Mouse (Mus musculus) embryonic facial prominence, embryonic 13.5 days (tissue): Measurements from ENCODE around the gene Snai3. TPM values are rescaled to one million over a fixed set of nuclear protein-coding genes. Genes with fewer than 3 reads are reported as not detected.

Source experiments
- microRNA-seq: library from miRNA; unstranded; fragments of <30 nt; microRNA quantifications from one replicate; pipeline ENCODE4, GENCODE M21; 2016
- polyA plus RNA-seq: library from polyadenylated mRNA; unstranded; fragments of >200 nt; fragmentation: Nextera tagmentation; extraction: Ambion mirVana; gene quantifications from 2 replicates; pipeline ENCODE4 v1.2.1, GENCODE M21; 2015

Snai3 gene
- polyA plus RNA-seq, 1 experiment from 2014 or later: 1.2 TPM

Small RNA genes lying within 50 kb of the gene (microRNA-seq; reads per million reads assigned to microRNA genes)
- gene Gm24366: not detected

Other genes starting within 250 kb of the Snai3 start
- 1.7 and 1.8 TPM in 2 replicates for gene Zfpm1, start 178.6 kb downstream of the Snai3 start, polyA plus RNA-seq
- gene Trhr2, start 100.0 kb downstream of the Snai3 start, polyA plus RNA-seq: 0.26 and 0.66 TPM in 2 replicates
- 54.8 and 59.1 TPM in 2 replicates for gene Zc3h18, start 84.1 kb downstream of the Snai3 start, polyA plus RNA-seq
- 0.31 TPM in 1 of 2 replicates, not detected in the other for gene Il17c, start 38.7 kb downstream of the Snai3 start, polyA plus RNA-seq
- gene Cyba, start 27.8 kb downstream of the Snai3 start, polyA plus RNA-seq: 118 and 120 TPM in 2 replicates
- 34.8 and 43.3 TPM in 2 replicates for gene Mvd, start 17.3 kb downstream of the Snai3 start, polyA plus RNA-seq
- 51.1 and 51.3 TPM in 2 replicates for gene Rnf166, start 15.3 kb upstream of the Snai3 start, polyA plus RNA-seq
- gene Ctu2, start 15.4 kb upstream of the Snai3 start, polyA plus RNA-seq: 54.9 and 69.0 TPM in 2 replicates
- 8.4 and 16.2 TPM in 2 replicates for gene Piezo1, start 90.6 kb upstream of the Snai3 start, polyA plus RNA-seq
- 34.3 and 39.6 TPM in 2 replicates for gene Cdt1, start 107.3 kb upstream of the Snai3 start, polyA plus RNA-seq
- gene Aprt, start 116.2 kb upstream of the Snai3 start, polyA plus RNA-seq: 296 and 355 TPM in 2 replicates
- gene Galns, start 150.7 kb upstream of the Snai3 start, polyA plus RNA-seq: 7.5 and 7.6 TPM in 2 replicates
- 53.0 and 57.7 TPM in 2 replicates for gene Trappc2l, start 150.9 kb upstream of the Snai3 start, polyA plus RNA-seq
- gene Pabpn1l, start 162.0 kb upstream of the Snai3 start, polyA plus RNA-seq: not detected in 2 replicates
- 4.6 TPM in 2 replicates for gene Cbfa2t3, start 238.4 kb upstream of the Snai3 start, polyA plus RNA-seq